Mouse (Mus musculus): ENCODE measurements at regions not wholly inside any gene's neighbourhood (a gene's known extent, or its start where the extent isn't known, plus 50 kb on each side); places are given as distances from the start of the nearest gene placed in this dataset.

DNA sequence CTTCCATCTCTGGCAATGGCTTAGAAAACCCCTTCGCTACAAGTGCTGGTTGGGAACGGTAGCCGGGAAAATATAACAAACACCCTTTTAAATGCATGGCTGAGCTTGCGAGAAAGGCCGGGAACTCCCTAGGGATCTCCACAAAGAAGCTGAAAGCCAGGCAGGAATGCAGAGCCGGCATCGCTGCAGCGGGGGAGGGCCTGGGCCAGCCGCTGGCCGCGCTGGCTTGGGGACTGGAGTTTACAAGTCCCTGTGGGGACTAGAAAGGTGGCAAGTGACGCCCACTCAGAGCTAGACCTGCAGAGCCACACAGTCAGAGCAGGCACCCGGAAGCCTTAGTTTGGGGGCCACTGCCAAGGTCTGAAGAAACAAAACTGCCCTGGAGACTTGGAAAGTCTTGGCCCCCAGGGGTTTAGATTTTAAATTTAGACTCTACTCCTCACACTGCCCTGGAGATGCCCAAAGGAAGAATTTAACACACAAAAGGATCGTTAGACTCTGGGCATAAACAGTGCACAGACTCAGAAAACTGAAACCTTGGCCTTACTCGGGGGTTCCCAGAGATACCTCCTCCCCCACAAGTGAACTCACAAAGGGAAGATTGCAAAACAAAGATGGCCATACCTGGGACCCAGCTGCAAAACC, 59.4 kb downstream of the 1700001O22Rik start:
- DNase-seq (ENCODE audit: low spot score): no peak

DNA sequence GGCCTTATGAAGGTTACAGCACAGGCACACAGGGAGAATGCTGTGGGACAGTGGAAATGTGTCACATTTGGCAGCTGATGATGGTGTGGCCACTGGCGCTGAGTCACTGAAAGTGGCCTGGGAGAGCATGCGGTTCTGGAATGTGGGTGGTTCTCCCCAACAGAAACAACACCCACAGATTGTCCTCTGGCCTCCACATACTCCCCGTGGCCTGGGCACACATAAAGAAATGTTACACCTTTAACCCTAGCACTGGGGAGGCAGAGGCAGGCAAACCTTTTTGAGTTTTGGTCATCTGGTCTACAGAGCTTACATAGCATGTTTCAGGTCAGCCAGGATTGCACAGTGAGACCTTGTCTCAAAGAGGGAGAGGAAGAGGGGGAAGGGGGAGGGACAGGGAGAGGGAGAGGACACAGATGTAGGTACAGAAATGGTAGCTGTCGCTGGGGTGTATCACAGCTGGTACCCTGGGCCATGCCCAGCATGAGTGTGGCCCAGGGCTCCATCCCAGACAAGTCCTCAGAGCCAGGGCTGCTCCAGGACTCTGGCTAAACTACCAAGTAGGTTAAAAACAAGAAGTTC, 60.1 kb downstream of the 1700001O22Rik start:
- DNase-seq (ENCODE audit: low spot score): no peak

DNA sequence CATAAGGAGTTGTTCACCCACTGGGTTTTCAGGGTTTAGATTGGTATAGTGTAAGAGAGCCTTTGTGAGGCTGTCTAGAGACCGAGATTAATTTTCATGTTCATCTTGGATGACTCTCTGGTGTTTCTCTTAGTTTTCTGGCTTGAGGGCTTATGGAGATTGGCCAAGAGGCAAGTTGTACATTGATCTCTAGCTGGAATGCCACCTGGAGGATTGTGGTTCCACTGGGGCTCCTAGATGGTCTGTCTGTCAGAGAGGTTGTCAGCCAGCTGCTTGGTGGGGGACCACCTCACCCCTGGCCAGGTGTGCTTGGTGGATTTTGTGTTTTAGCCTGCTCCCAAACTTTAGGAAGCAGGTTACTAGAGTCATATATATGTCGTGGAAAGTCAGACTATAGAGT, 62.0 kb downstream of the 1700001O22Rik start:
- DNase-seq (ENCODE audit: low spot score): no peak

DNA sequence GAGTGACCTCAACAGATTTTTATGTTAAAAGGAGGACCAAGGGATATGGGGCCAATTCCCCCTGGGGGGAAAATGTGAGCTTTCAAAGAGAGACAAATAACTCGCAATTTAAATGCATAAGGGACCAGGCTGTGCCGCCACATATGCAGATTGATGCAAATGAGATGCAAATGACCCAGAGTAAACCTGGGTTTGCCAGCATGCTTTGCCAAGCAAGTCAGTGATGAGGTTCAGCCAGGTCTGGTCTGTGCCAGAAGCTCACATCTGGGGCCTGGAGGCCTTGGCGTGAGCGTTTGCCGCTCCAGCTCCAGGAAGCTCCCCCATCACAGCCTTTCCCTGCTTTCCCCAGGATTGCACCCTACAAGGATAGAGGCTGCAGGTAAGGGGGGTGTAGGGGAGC, 65.7 kb downstream of the 1700001O22Rik start:
- no peak for DNase-seq (ENCODE audit: low spot score)

DNA sequence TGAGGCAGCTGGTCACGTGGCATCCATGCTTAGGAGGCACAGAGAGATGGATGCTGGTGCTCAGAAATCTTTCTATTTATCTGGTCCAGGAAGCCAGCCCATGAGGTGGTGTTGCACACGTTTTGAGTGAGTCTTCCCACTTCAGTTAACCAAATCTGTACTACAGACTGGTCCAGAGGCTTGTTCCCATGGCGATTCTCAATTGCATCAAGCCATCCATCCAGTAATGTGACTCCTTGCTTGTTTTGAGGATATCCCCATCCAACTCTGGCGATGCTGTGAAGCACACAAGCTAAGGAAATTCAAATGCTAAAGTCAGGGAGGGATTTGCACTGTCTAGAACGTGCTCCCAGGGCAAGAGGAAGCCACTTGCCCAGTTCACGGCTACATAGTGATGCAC, 66.8 kb downstream of the 1700001O22Rik start:
- DNase-seq (ENCODE audit: low spot score): no peak

DNA sequence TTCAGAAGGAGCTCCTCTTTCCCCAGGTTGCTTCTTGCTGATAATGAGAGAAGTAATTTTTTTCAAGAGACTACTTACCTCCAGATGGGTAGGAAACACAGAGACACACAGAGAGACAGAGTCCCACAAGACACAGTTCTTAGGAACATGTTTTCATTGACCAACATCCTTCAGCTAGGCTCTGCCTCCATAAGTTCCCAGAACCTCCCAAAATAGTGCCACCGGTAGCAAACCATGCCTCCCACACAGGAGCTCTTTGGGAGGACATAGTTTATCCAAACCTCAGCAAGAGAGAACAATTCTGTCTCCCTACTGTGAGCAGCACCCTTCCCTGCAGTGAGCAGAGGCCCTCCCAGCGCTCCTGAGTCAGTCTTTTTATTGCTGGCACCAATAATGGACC, 67.2 kb downstream of the 1700001O22Rik start:
- no peak for DNase-seq (ENCODE audit: low spot score)

DNA sequence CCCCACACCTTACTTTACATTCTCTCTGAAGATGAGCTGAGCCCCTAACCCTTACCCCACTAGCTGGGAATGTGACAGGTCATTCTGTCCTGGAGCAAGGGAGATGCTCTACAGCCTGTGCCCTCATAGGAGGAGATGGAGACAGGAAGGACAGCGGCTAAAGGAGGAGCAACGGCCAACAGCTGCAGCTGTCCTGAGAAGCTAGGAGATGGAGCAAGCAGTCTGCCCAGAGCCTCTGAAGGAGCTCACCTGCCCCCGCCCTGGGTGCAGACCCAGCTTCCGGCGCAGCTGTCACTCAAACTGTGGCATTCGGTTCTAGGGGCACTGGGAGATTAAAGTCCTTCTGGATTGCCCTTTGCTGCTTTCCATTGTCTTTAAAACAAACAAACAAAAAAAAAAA, 69.6 kb downstream of the 1700001O22Rik start:
- no peak for DNase-seq (ENCODE audit: low spot score)

DNA sequence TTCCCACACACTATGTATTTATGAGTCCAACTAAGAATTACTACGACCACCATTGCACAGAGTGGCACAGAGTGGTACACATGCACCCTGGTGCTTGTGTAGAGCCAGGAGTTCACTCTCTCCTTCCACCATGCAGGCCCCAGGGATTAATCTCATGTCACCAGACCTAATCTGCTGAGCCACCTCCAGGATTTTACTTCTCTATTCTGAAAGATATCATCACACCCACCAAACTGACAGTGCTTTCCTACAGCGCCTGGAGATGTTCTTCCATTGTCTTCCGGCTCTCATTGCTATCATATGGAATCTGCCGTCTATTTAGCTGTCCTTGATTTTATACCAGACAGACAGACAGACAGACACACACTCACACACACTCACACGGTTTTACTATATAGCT, 71.6 kb downstream of the 1700001O22Rik start:
- no peak for DNase-seq (ENCODE audit: low spot score)

DNA sequence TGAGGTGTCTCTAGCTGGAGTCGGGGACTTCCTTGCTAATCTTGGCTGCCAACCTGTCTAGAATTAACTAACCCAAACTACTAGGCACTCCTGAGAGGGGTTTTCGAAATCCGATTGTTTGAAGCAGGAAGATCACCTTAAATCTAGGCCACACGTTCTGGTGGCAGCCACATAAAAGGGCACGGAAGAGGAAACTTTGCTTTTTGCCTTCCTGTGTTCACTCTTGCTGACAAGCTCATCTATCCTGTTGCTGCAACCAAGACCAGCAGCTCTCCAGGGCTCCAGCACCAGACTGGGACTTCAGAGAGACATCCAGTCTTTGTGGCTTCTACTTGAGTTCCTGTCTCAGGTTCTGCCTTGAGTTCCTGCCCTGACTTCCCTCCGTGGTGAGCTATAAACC, 75.5 kb downstream of the 1700001O22Rik start:
- DNase-seq (ENCODE audit: low spot score): peak; percentile 66

DNA sequence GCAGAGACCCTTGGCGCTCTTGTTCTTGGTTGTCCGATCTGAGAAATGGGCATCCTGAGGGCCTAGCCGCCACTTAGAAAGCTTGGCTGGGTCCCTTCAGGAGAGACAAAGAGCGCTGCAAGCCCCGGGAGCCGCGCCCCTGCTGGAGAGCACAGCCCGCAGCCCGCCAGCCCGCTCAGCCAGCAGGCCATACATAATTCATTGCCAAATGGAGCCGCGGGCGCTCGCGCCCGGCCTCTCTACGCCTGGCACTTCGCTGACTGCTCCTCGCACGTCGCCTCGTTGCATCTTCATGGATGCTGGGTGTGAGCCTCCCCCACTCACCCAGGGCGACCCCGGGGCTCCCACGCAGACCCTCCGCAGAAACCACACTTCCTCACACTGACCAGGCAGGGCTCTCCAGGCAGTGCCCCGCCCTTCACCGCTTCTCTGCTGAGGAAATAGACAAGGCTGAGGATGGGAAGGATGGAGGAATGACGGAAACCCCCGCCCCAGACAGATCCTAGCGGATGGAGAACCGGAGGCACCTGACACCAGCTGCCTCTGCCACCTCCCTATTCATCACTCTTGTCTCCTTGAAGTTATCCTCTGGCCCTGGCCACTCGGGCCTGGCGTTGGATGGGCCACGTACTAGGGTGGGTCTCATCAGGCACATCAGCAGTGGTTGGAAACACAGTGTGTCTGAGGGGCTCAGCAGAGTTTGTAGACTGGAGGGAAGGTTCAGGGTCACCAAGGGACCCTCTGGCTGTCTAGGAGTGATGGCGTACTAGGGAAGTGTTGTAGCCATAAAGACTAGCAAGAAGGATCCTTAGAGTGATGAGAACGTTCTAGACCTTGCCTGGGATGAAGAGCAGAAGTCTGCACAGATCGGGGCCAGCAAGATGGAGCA, 77.6 kb downstream of the 1700001O22Rik start:
- DNase-seq (ENCODE audit: low spot score): no peak

DNA sequence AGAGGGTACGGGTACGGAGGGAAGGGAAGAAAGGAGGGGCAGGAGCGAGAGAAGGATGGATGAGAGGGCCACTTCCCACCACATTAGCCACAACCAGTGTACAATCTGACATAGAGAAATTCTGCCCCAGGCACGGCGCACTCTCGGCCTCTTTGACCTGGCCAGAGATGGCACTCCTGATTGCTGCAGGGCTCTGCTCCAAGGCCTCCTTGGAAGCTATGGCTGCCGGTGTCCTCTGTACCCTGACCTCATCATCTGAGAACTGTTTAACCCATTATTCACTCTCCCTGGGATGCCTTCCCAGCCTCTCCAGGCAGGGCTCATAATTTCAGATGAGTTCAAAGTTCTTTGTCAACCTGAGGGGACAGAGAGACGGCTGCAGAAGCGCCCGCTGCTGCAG, 78.3 kb downstream of the 1700001O22Rik start:
- no peak for DNase-seq (ENCODE audit: low spot score)

DNA sequence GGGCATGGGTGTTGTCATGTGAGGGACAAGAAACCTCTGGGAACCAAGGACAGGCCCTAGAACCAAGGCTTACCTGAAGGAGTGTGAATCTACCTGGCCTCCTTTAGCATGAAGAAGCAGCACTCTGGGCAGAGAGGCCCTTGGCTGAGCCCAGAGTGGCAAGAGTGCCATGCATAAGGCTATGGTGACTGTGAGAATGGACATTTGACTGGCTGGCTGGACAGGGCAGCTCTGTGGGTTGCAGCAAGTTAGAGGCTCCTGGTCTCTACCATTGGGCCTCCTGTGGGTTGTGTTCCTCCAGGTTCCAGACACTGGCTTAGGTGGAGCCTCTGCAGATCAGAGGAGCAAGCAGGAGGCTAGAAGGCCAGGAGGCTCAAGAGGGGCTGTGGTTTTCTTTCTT, 78.9 kb downstream of the 1700001O22Rik start:
- DNase-seq (ENCODE audit: low spot score): no peak

DNA sequence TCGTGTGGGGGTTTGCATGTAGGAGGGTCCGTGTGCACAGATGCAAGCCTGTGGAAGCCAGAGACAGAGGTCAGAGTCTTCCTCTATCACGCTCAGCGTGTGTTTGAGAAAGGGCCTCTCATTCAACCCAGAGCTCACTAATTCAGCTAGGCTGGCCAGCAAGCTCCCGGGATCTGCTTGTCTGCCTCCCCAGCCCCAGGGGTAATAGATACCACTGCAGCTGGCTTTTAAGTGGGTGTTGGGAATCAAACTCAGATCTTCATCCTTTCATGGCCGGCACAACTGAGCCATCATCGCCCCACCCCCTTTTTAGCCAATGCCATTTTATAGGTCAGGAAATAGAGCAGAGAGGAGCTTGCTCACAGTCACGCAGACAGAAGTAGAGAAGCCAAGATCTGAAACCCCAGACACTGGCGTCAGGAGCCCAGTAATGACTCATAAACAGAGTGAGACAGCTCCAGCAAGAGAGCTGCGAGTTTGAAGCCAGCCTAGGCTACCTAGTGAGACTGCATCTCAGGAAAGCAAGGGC, 80.3 kb downstream of the 1700001O22Rik start:
- no peak for DNase-seq (ENCODE audit: low spot score)

DNA sequence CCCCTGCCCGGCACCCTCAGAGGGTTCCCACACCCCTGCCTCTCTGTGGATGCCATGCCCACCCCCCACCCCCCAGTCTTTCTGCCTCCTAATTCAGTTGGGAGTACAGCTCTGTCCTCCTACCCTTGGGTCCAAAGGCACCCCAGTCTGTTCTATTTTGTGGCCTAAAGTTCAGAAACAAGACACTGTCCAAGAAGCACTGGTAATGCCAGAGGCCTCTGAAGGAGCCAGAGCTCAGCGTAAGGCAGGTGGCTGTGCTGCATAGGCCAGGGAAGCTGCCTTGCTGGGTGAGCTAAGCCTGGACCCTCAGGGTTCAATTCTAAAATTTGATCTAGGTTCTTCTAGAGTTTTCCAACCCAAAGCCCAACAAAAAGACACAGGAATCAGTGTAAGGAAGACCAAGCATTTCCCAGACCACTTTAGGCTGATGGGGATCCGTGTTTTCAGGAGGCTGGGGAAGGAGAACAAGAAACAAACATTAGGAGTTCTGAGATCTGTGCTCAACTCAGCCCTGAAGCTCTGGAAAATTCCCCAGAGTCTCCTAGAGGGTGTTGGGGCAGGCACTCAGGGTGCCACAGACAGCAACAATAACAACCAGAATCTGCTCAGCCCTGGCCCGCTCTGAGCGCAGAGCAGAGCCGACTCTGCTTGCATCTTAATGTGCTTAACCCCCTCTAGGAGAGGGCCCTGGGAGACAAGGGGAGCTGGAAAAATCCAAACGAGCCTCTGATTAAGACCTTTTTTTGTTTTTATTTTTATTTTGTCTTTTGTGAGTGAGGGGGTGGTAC, 81.0 kb downstream of the 1700001O22Rik start:
- DNase-seq (ENCODE audit: low spot score): no peak

DNA sequence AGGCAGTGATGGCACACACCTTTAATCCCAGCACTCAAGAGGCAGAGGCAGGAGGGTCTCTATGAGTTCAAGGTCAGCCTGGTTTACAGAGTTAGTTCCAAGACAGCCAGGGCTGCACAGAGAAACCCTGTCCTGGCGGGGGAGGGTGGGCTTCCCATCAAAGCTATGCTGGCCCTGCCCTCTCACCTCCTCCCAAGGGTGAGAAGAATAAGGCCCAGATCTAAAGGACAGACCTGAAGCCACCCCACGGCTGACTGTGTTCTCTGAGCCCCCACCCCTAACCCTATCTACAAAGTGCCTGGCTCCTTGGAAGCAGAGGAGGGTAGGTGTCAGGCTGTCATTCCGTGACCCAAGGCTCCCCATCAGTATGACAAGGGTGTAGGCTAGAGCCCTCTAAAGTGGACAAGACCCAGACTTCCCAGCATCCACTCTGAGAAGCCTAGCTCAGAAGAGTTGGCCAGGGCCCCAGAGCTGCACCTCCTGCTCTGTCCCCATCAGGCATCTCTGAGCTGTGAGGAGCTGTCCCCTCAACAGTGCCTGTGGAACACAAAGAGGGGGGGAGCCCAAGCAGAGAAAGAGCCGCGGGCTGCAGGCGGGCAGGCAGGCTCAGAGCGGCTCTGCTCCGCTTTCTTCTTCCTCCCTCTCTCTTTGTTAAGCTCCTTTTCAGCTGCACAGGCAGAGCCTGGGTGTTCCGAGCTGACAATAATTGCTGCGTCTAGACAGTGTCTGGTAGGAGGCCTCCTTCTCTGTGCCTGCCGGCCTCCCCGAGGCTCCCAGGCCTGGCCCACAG, 81.8 kb downstream of the 1700001O22Rik start:
- DNase-seq (ENCODE audit: low spot score): no peak

DNA sequence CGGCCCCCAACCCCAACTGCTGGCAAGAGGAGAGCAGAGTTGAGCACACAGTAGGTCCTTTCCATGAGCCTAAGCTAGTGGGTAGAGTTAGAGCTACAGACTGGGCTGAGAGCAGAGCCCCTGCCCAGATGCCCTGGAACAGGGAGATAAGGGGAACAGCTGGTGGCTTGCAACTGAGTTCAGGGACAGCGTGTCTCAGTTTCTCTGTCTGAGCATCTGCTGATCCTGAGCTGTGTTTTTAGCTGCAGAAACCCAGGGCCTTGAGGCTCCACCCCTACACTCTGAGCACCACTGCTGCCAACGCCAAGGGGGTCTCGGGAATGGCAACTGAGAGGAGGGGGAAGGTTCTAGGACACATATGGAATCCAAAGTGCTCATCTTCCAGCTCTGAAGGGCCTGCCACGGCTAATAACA, 82.4 kb downstream of the 1700001O22Rik start:
- no peak for DNase-seq (ENCODE audit: low spot score)

DNA sequence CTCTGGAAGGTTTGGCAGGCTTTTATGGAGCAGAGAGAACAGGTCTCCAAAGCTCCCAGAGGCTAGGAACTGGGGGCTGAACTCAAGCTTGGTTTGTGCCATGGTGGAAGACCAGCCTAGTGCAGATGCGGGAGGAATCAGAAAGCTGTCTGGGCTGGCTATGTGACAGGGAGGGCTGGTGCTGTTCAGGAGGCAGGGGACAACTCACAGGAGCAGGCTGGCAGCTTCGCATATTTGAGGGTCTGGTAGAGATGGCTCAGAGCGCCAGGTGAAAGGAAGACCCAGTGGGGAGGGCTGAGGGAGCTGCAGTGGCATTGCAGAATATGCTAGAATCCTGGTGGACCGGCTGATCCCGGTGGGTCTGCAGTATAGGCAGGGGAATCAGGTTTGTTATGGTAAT, 83.2 kb downstream of the 1700001O22Rik start:
- no peak for DNase-seq (ENCODE audit: low spot score)

DNA sequence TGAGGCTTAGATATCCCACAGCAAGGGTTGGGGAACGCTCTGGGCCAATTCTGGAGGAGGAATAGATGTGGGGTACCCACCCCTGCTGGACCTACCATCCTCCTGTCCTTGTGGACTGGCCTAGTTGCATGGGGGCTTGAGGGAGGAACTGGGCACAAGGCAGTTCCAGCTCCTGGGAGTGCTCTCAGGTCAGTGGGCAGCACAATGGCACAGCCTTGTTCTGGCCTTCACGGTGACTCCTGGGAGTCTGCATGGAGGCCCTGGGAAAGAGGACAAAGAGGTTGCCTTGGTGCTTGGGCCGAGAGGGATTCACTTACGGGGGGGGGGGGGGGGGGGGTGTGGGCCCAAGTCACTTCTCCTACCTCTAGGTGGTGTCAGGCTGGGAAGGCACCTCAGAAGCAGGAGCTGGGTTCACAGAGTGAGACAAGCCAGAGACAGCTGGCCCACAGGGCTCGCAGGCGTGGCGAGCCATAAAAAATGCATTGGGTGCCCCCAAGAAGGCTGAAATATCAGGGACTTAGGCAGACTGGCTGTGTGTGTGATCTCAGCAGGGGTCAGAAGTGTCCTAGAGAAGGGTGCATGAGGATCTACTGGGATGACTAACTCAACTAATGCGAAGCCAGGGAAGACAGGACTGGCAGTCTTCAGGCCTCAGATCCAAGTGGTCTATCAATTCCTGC, 83.7 kb downstream of the 1700001O22Rik start:
- DNase-seq (ENCODE audit: low spot score): no peak

DNA sequence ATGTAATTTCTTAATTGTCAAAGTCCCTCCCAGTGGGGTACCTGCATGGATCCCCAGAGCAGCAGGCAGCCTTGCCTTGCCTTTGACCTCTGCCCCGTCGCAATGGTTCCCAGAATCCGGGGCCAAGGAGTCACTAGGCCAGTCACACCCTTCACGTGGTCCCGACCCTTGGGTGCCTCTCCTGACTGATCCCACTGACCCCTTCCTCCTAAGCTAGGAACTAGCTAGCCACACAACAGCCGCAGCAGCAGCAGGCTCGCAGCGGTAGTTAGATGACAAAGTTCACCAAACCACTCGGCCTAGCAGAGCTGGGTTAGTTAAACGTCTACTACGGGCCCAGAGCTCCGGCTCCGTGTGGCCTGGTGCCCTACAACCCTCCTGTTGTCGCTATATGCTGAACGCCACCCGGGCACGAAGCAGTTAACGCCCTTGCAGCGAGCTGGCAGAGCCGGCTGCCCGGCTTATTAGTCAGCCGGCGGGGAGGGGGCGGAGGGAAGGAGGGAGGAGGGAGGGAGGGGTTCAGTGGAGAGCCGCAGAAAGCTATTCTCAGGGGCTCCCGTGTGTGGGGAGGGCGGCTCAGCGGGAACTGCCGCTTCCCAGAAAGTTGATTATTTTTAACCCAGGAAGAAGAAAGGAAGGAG, 84.6 kb downstream of the 1700001O22Rik start:
- DNase-seq (ENCODE audit: low spot score): peak; percentile 41

DNA sequence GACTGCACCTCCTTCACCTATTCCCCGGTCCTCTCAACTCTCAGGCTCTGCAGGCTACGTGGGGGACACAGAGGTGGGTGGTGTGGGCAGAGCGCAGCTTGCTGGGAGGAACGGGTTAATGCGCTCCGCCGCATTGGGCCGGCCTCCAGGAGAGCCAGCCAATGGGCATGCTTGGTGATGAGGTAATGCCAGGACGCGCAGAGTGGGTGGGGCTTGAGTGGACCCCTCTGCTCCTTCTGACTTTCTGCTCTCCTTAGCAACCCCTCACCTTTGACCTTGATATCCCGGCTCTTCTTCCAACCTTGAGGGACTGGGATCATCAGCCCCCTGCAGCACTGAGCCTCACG, 85.2 kb downstream of the 1700001O22Rik start:
- peak; percentile 44 for DNase-seq (ENCODE audit: low spot score)
